9 mouse cellular contexts compared by ENCODE assay signal in the genomic region with DNA sequence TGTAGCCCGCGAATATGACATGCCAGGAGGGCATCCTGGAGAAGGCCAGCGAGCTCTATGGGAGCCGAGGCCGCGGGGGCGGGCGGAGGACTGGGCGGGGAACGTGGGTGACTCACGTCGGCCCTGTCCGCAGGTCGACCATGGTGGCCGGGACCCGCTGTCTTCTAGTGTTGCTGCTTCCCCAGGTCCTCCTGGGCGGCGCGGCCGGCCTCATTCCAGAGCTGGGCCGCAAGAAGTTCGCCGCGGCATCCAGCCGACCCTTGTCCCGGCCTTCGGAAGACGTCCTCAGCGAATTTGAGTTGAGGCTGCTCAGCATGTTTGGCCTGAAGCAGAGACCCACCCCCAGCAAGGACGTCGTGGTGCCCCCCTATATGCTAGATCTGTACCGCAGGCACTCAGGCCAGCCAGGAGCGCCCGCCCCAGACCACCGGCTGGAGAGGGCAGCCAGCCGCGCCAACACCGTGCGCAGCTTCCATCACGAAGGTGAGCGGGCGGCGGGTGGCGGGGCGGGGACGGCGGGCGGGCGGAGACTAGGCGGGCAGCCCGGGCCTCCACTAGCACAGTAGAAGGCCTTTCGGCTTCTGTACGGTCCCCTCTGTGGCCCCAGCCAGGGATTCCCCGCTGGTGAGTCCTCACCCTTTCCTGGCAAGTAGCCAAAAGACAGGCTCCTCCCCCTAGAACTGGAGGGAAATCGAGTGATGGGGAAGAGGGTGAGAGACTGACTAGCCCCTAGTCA. TPM values are rescaled to one million over a fixed set of nuclear protein-coding genes. Genes with fewer than 3 reads are reported as not detected.
DNase-seq lines count a peak whose midpoint lies in the region; ATAC-seq lines count a peak whose summit lies in the region.
"Had no signal": no experiment of that assay in that cellular context is flagged by ENCODE, and none has a peak within 500 bp of the region (broad histone marks: within the 10 kb centered on the region; RNA-seq: fewer than 3 reads in every experiment).

No protein-coding gene starts in this region.

- peak overlapping the region; percentile 84 for H3K4me2 ChIP-seq in forebrain, embryonic 16.5 days (ENCODE audit: low read length)
- H3K4me2 ChIP-seq in liver, embryonic 11.5 days, result peak overlapping the region; percentile 77

- under 1% methylated on average over 54 of the region's 55 CpGs for WGBS in forebrain, embryonic 16.5 days
- WGBS in hindbrain, embryonic 10.5 days, result under 1% methylated on average over 55 of the region's 55 CpGs
- under 1% methylated on average over 51 of the region's 55 CpGs for WGBS in liver, embryonic 11.5 days

- H3K9me3 ChIP-seq in forebrain, embryonic 16.5 days (ENCODE audit: control insufficient read depth, low read length), result no peaks in the 10 kb centered on the region
- H3K9me3 ChIP-seq in hindbrain, embryonic 10.5 days, result no peaks in the 10 kb centered on the region
- H3K9me3 ChIP-seq in liver, embryonic 11.5 days (ENCODE audit: control insufficient read depth, low read length), result no peaks in the 10 kb centered on the region

- H3K36me3 ChIP-seq in forebrain, embryonic 16.5 days (ENCODE audit: control insufficient read depth, insufficient read depth), result no peaks in the 10 kb centered on the region
- no peaks in the 10 kb centered on the region for H3K36me3 ChIP-seq in hindbrain, embryonic 10.5 days
- H3K36me3 ChIP-seq in liver, embryonic 11.5 days (ENCODE audit: control insufficient read depth, insufficient read depth, low read length), result no peaks in the 10 kb centered on the region

- peak overlapping the region; percentile 55 for H3K4me3 ChIP-seq in forebrain, embryonic 16.5 days (replicated peaks; ENCODE audit: low read length)
- H3K4me3 ChIP-seq in hindbrain, embryonic 10.5 days, result peak overlapping the region; percentile 56
- H3K4me3 ChIP-seq in liver, embryonic 11.5 days (ENCODE audit: low read depth, low read length), result peak overlapping the region; percentile 57

- DNase-seq in urinary bladder, adult 18-20 months (ENCODE audit: low spot score in 2 of 2), result peak; percentile 60 to 67
- no peak for DNase-seq in urinary bladder, postnatal 10 days (ENCODE audit: low spot score)
- DNase-seq in hindbrain, embryonic 10.5 days (ENCODE audit: low spot score), result peak; percentile 55
- peak; percentile 53 for DNase-seq in liver, embryonic 11.5 days (ENCODE audit: low spot score)
- DNase-seq in neural tube, embryonic 10.5 days (ENCODE audit: extremely low spot score, low spot score), result peak; percentile 65

- peaks cover 27% of the 10 kb centered on the region for H3K4me1 ChIP-seq in forebrain, embryonic 16.5 days (replicated peaks; ENCODE audit: control insufficient read depth, insufficient read depth, low read length)
- H3K4me1 ChIP-seq in hindbrain, embryonic 10.5 days (replicated peaks), result peaks cover 29% of the 10 kb centered on the region
- H3K4me1 ChIP-seq in liver, embryonic 11.5 days (replicated peaks; ENCODE audit: control insufficient read depth, insufficient read depth, low read length), result 0 out of 2 replicates have a peak, but pooled peaks cover 2% of the 10 kb centered on the region

- H3K27me3 ChIP-seq in forebrain, embryonic 16.5 days (replicated peaks; ENCODE audit: control insufficient read depth, insufficient read depth, low read length), result peaks cover 44% of the 10 kb centered on the region
- peaks cover 77% of the 10 kb centered on the region for H3K27me3 ChIP-seq in hindbrain, embryonic 10.5 days (ENCODE audit: insufficient read depth, poor library complexity, severe bottlenecking)
- H3K27me3 ChIP-seq in liver, embryonic 11.5 days (replicated peaks; ENCODE audit: control insufficient read depth, insufficient read depth, low read length), result peaks cover 62% of the 10 kb centered on the region

- peak overlapping the region; percentile 38 for H3K9ac ChIP-seq in forebrain, embryonic 16.5 days (replicated peaks; ENCODE audit: low read depth, low read length)
- H3K9ac ChIP-seq in liver, embryonic 11.5 days (ENCODE audit: low read depth, low read length), result peak overlapping the region; percentile 5; the same call in 1 of the 2 replicates

- peak; percentile 39 for ATAC-seq in forebrain, embryonic 16.5 days
- peak; percentile 53 for ATAC-seq in liver, embryonic 11.5 days (replicated peaks; ENCODE audit: low FRiP score)
- ATAC-seq in megakaryocyte-erythroid progenitor cell, adult 5-6 weeks (replicated peaks; ENCODE audit: low FRiP score, low TSS enrichment, poor library complexity, severe bottlenecking), result no peak
- no peak for ATAC-seq in CD4-positive, CD25-positive, alpha-beta regulatory T cell, adult 4 months

- H3K27ac ChIP-seq in forebrain, embryonic 16.5 days (ENCODE audit: low read length), result no peak overlapping the region
- no peak overlapping the region for H3K27ac ChIP-seq in hindbrain, embryonic 10.5 days
- H3K27ac ChIP-seq in liver, embryonic 11.5 days (ENCODE audit: low read depth, low read length), result no peak overlapping the region
- H3K27ac ChIP-seq: macrophage had no signal

RNA-seq across cellular contexts. Expression of a gene that starts 2.5 kb away (rescaled TPM):
- polyA plus RNA-seq in forebrain, embryonic 16.5 days (2015; fragmentation: Nextera tagmentation; extraction: Ambion mirVana), result 1.7 and 2.1 TPM in 2 replicates
- polyA plus RNA-seq in hindbrain, embryonic 10.5 days (2016; fragmentation: Nextera tagmentation; extraction: Ambion mirVana), result 1.1 and 2.0 TPM in 2 replicates
- polyA plus RNA-seq in liver, embryonic 11.5 days (2014; fragmentation: Nextera tagmentation; extraction: Ambion mirVana), result 7.1 and 8.4 TPM in 2 replicates
- not detected in 2 replicates for total RNA-seq in megakaryocyte-erythroid progenitor cell, adult 5-6 weeks (2014; fragmentation: Nextera tagmentation)
- 0.47 TPM in 1 of 2 replicates, not detected in the other for total RNA-seq in megakaryocyte-erythroid progenitor cell, adult 5-6 weeks (2017)
- polyA plus RNA-seq in CD4-positive, CD25-positive, alpha-beta regulatory T cell, adult 4 months (2017; shearing (Covaris generic)), result not detected

Comparison
In these comparisons a context has a peak if more than half of its experiments do, and no peak if none do; other contexts are left out.
1. ATAC-seq: peak in forebrain, embryonic 16.5 days (single experiment) and liver, embryonic 11.5 days (single experiment); none in megakaryocyte-erythroid progenitor cell, adult 5-6 weeks (single experiment) and CD4-positive, CD25-positive, alpha-beta regulatory T cell, adult 4 months (single experiment).
2. Peak in every context shown above with its lines, with median percentiles within 50 percentile points of each other: H3K4me3 ChIP-seq.